Mouse (Mus musculus) forebrain, embryonic 15.5 days (tissue): ENCODE measurements at regions not wholly inside any gene's neighbourhood (a gene's known extent, or its start where the extent isn't known, plus 50 kb on each side); places are given as distances from the start of the nearest gene placed in this dataset.
A peak's percentile ranks its signal among the peaks of the same experiment; 100 is the strongest.

Source experiments
- ATAC-seq: fragments of 200-750 bp; cut with Nextera tagmentation; replicated peaks from 2 replicates; pipeline ENCODE4 v1.8.0; 2017; ENCODE audit warnings: mild to moderate bottlenecking, moderate TSS enrichment, moderate library complexity
- H3K27ac ChIP-seq: fragments of 300-500 bp; sonication (generic); replicated peaks from 2 replicates; pipeline ENCODE4 v1.5.1; 2015; ENCODE audit warnings: mild to moderate bottlenecking, inconsistent platforms
- H3K27me3 ChIP-seq: fragments of 300-500 bp; sonication (generic); 2 replicates; pipeline ENCODE4 v1.6.1; 2015; ENCODE audit warnings: inconsistent platforms
- H3K36me3 ChIP-seq: fragments of 300-500 bp; sonication (generic); 2 replicates; pipeline ENCODE4 v1.6.1; 2015; ENCODE audit warnings: mild to moderate bottlenecking, inconsistent platforms
- H3K4me1 ChIP-seq: fragments of 300-500 bp; sonication (generic); 2 replicates; pipeline ENCODE4 v1.6.1; 2015; ENCODE audit warnings: inconsistent platforms
- H3K4me2 ChIP-seq: fragments of 300-500 bp; sonication (generic); replicated peaks from 2 replicates; pipeline ENCODE4 v1.6.1; 2015; ENCODE audit warnings: mild to moderate bottlenecking, inconsistent platforms
- H3K4me3 ChIP-seq: fragments of 300-500 bp; sonication (generic); 2 replicates; pipeline ENCODE4 v1.5.1; 2015; ENCODE audit warnings: mild to moderate bottlenecking, inconsistent platforms
- H3K9ac ChIP-seq: fragments of 300-500 bp; sonication (generic); replicated peaks from 2 replicates; pipeline ENCODE4 v1.6.1; 2015; ENCODE audit warnings: mild to moderate bottlenecking, inconsistent platforms
- H3K9me3 ChIP-seq: fragments of 300-500 bp; sonication (generic); 2 replicates; pipeline ENCODE4 v1.6.1; 2016; ENCODE audit warnings: inconsistent platforms
- WGBS: fragments of 180-500 bp; shearing (Covaris S2); methylation state at CpG from one replicate; pipeline ENCODE4 v1.1.7; 2015; ENCODE audit warnings: mixed read lengths; 5-methylcytosine and 5-hydroxymethylcytosine counted together

DNA sequence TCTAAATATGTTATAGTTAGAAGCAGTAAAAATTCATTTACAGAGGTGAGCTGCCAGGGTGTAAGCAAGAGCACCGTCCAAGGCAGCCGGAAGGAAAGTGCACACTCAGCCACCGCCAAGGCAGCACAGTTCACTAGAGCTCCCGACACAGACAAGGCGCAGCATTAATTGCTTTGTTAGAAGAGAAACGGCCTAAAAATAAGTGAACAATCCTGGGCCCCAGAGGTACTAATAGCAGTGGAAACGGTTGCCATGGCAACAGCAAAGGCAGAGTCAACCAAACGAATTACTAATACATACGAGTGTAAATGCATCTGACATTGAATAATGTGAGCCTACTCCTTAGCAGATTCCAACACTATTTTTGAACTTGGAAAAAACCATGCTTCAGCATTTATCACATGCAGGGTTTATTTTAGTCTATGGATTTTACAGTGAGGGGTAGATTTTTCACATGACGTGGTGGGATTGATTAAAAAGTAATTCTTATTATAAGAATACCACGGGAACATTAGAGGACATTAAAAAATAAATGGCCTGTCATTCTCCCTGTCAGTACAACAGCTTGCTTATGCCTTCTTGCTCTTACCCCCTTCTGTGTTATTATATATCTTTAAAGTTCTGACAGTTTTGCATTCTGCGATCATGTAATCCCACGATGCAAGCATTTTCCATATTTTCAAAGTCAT lies 62.5 kb downstream of the Cavin4 start:
- H3K27me3 ChIP-seq: no peaks in the 10 kb centered on the region
- H3K27ac ChIP-seq: peak overlapping the region; percentile 71
- peak; percentile 90 for ATAC-seq
- no peaks in the 10 kb centered on the region for H3K36me3 ChIP-seq
- WGBS: 18% methylated on average over 13 of the region's 13 CpGs
- H3K4me2 ChIP-seq: peak overlapping the region; percentile 8; the same call in 1 of the 2 replicates
- no peak overlapping the region for H3K9ac ChIP-seq
- no peak overlapping the region for H3K4me3 ChIP-seq
- H3K4me1 ChIP-seq: peaks cover 21% of the 10 kb centered on the region
- H3K9me3 ChIP-seq: no peaks in the 10 kb centered on the region

DNA sequence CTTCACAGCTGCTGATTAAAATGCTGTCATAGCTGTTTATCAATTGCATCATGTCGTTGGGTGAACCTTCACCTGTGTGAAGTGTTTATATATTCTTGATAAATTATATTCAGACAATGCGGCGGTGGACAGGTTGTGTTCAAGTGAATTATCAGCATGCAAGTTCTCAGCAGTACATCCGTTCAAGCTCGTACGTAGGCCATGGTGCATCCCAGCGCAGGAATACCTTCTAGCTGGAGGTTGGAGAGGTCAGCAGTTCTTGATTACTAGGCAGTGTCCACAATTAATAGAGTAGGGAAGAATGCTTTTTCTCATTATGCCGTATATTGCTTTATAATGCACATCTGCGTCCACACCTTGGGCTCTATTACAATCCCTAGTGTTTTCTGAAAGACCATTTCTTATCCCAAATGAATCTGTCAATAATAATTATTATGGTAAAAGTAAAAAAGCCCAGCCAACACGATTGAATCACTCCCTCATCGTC lies 63.1 kb downstream of the Cavin4 start:
- ATAC-seq: peak; percentile 11; the same call in 1 of the 2 replicates
- Histone ChIP-seq H3K27me3 (no peaks in the 10 kb centered on the region), H3K9me3 (no peaks in the 10 kb centered on the region), H3K36me3 (no peaks in the 10 kb centered on the region), H3K4me1 (peaks cover 21% of the 10 kb centered on the region), H3K9ac (no peak overlapping the region), H3K4me3 (no peak overlapping the region), H3K27ac (peak overlapping the region; percentile 71), H3K4me2 (no peak overlapping the region)
- 82% methylated on average over 11 of the region's 11 CpGs for WGBS

DNA sequence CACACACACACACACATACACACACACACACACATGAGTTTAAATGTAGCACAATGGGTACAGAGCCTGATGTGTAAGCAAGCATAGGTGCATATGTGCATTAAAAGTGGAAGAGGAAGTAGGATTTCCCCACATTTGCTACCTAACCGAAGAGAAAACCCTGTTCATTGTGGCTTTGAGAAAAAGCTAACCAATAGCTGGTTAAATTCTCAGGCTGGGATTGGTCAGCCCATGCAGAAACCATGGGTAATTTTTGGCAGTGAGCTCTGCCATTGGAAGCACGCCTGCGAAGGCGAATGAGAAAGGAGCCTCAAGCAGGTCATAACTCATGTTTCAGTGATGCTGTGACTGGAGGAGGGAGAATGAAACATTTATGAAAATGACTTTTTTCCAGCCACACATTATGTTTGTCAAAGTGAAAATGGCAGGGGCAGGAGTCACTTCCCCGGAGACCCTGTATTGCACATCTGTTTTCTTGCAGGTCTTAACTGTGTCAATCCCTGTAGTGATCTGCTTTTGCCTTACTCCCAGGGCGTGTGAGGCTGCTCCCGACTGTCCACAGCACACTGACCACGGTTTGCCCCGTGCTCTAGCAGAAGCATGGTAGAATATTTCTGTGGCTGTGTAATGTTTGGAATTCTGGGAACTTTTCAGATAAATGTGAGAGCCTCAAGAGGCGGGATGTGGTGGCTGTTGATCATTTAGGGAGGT lies 71.7 kb downstream of the Cavin4 start:
- Histone ChIP-seq H3K4me3 (no peak overlapping the region), H3K4me1 (no peaks in the 10 kb centered on the region), H3K27ac (no peak overlapping the region), H3K9me3 (no peaks in the 10 kb centered on the region), H3K27me3 (no peaks in the 10 kb centered on the region), H3K36me3 (no peaks in the 10 kb centered on the region), H3K9ac (no peak overlapping the region), H3K4me2 (no peak overlapping the region)
- no peak for ATAC-seq
- 76% methylated on average over 10 of the region's 10 CpGs for WGBS

DNA sequence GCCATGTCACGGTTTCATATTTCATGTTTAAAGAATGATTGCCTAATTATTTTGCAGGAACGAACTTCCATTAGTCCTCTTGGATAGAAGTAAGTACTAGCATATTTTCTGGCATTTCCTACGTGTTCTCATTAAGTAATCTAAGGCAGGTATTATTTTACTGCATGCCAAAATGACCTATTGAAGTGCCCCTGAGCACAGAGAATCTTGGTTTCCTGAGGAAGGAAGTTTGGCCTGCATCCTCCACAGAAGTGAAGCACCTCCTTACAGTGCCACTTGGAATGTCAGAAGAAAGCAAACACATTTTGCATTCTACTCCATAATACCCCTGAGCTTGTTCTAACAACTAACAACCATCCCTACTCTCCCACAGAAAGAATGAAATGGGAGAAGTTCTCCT lies 82.9 kb downstream of the Cavin4 start:
- Histone ChIP-seq H3K4me2 (no peak overlapping the region), H3K9ac (no peak overlapping the region), H3K4me1 (no peaks in the 10 kb centered on the region), H3K4me3 (no peak overlapping the region), H3K9me3 (no peaks in the 10 kb centered on the region), H3K27me3 (no peaks in the 10 kb centered on the region), H3K36me3 (no peaks in the 10 kb centered on the region), H3K27ac (no peak overlapping the region)
- 85% methylated on average over 3 of the region's 3 CpGs for WGBS
- no peak for ATAC-seq

DNA sequence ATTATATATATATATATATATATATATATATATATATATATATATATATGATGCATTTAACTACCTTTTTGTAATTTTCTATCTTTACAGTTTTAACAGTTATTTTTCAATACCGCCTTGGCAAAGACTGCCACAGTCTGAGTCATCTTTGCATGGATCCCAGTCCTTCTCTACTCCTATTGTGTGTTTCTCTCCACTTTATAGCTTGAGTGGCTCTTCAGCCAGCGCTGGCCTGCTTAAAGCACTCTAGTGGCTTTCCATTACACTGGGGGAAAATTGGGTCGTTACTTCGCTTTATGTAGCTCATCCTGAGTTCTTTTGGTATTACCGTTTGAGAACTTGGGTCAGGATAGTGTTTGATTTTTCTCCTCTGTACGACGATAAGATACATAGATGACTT lies 86.3 kb downstream of the Cavin4 start:
- 82% methylated on average over 7 of the region's 7 CpGs for WGBS
- Histone ChIP-seq H3K36me3 (no peaks in the 10 kb centered on the region), H3K4me1 (peaks cover 2% of the 10 kb centered on the region), H3K4me2 (no peak overlapping the region), H3K4me3 (no peak overlapping the region), H3K9me3 (no peaks in the 10 kb centered on the region), H3K9ac (no peak overlapping the region), H3K27me3 (no peaks in the 10 kb centered on the region), H3K27ac (no peak overlapping the region)
- ATAC-seq: no peak

DNA sequence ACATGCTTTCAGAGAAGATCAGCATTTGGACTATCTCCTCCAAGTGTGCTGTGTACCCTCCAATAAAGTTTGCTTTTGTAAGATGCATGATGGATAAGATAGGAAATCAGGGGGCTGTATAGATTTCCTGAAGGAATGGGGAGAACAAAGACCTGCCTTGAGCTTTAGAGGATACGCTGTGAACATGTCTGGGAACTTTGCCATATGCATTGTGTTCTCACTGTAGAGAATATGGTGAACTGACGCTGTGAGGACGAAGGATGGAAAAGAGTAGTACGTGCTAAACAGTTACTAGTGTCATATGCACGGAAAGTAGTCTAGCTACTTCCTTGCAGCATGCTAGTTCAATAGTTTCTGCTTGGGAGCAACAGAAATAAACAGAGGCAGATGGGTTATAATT lies 86.8 kb downstream of the Cavin4 start:
- H3K27me3 ChIP-seq: no peaks in the 10 kb centered on the region
- H3K27ac ChIP-seq: no peak overlapping the region
- no peaks in the 10 kb centered on the region for H3K9me3 ChIP-seq
- H3K4me1 ChIP-seq: peaks cover 7% of the 10 kb centered on the region
- no peak overlapping the region for H3K9ac ChIP-seq
- H3K4me2 ChIP-seq: no peak overlapping the region
- H3K4me3 ChIP-seq: no peak overlapping the region
- H3K36me3 ChIP-seq: no peaks in the 10 kb centered on the region
- no peak for ATAC-seq
- 39% methylated on average over 5 of the region's 5 CpGs for WGBS

DNA sequence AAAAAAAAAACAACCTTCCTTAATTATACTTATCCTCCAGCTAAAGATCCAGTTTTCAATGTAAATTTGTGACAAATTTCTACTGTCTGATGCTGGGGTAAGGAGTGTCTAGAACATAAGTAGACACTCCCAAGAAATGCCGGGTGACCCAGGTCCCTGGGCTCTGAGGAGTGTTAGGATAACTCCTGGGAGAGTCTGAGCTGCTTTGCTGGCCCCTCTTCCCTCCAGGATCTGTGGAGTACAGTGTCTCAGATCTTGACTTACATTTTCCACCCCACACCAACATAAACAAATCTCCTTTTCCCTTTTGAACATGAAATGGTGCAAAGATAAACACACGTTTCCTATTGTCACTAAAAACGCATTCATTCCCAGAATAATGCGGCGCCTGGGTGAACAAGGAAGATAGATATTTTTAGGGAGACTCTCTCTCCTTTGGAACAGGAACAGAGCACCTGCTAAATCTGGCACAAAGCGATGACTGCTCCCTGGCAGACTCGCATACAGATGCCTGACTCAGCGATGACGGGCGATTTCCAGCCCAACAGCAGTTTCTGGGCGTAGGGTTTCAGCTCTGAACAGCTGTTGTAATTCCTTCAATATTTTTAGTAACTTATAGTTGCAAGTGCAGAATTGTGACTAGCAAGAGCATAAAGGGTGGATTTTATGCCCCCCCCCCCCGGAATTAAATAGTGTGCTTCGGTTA lies 91.3 kb downstream of the Cavin4 start:
- no peaks in the 10 kb centered on the region for H3K27me3 ChIP-seq
- H3K9me3 ChIP-seq: no peaks in the 10 kb centered on the region
- H3K4me2 ChIP-seq: peak overlapping the region; percentile 17; the same call in 1 of the 2 replicates
- no peaks in the 10 kb centered on the region for H3K36me3 ChIP-seq
- peak overlapping the region; percentile 68 for H3K27ac ChIP-seq
- no peak overlapping the region for H3K9ac ChIP-seq
- 50% methylated on average over 13 of the region's 13 CpGs for WGBS
- no peak overlapping the region for H3K4me3 ChIP-seq
- H3K4me1 ChIP-seq: peaks cover 7% of the 10 kb centered on the region
- peak; percentile 87 for ATAC-seq

DNA sequence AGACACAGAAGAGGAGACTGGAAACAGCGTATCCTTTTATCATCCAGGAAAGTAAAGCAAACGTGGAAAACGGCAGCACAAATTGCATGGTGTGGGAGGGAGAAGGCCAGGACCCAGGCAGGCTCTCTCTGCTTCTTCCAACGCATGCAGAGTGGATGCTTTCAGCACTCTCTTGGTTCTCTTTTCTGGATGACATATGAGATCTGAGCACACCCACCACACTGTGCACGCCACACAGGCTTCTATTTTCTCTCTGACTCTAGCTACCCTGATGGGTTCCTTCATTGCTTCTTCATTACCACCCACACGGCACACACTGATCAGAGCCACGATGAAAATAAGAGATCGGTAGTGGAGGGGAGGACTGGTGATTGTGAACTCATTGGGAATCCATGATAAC lies 97.3 kb downstream of the Cavin4 start:
- Histone ChIP-seq H3K36me3 (no peaks in the 10 kb centered on the region), H3K9ac (no peak overlapping the region), H3K9me3 (no peaks in the 10 kb centered on the region), H3K4me1 (no peaks in the 10 kb centered on the region), H3K4me2 (no peak overlapping the region), H3K4me3 (no peak overlapping the region), H3K27ac (no peak overlapping the region), H3K27me3 (no peaks in the 10 kb centered on the region)
- no peak for ATAC-seq
- WGBS: 83% methylated on average over 8 of the region's 8 CpGs

DNA sequence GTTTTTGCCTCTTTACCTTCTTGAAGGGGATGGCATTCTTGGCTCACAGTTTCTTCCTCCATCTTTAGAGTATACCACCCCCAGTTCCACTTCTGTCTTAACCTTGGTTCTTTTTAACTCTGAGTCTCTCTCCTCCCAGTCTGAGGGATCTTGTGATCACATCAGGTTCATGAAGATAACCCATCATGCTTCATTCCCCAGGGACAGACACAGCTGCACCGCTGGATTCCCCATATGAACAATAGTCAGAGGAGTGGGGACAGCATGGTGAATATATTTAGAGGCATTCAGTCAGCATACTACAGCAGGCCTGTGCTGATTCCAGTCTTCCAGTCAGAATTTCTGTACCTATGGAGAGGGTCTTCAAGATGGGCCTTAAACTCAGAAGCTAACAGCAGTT lies 103.1 kb downstream of the Cavin4 start:
- H3K36me3 ChIP-seq: no peaks in the 10 kb centered on the region
- no peaks in the 10 kb centered on the region for H3K27me3 ChIP-seq
- no peak overlapping the region for H3K27ac ChIP-seq
- H3K4me1 ChIP-seq: 0 out of 2 replicates have a peak, but pooled peaks cover 5% of the 10 kb centered on the region
- H3K4me2 ChIP-seq: no peak overlapping the region
- ATAC-seq: no peak
- no peaks in the 10 kb centered on the region for H3K9me3 ChIP-seq
- no peak overlapping the region for H3K4me3 ChIP-seq
- H3K9ac ChIP-seq: no peak overlapping the region
- WGBS: 90% methylated on average over 1 of the region's 1 CpGs

DNA sequence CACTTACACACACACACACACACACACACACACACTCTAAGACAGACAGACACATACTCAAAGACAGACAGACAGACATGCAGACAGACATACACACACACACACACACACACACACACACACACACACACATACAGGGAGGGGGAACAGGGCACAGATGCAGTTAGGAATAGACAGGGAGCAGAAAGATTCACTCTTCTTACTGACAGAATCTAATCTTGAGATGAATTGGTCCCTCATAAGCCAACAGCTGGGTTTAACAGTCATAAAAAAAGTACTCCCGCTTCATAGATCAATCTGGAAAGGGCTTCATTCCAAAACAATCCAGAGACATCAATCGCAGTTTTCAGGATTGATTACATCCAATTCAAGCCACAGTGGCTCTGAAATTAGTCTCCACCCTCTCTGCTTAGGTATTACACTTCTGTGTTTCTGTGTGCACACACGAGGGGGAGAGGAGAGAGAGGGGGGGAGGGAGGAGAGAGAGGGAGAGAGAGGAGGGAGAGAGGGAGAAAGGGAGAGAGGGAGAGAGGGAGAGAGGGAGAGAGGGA lies 107.2 kb downstream of the Cavin4 start:
- no peaks in the 10 kb centered on the region for H3K36me3 ChIP-seq
- 52% methylated on average over 3 of the region's 3 CpGs for WGBS
- no peaks in the 10 kb centered on the region for H3K27me3 ChIP-seq
- H3K9ac ChIP-seq: no peak overlapping the region
- ATAC-seq: peak; percentile 14; the same call in 1 of the 2 replicates
- H3K4me2 ChIP-seq: no peak overlapping the region
- H3K27ac ChIP-seq: peak overlapping the region; percentile 42; the same call in 1 of the 2 replicates
- no peaks in the 10 kb centered on the region for H3K9me3 ChIP-seq
- H3K4me3 ChIP-seq: no peak overlapping the region
- peaks cover 5% of the 10 kb centered on the region; the same call in 1 of the 2 replicates for H3K4me1 ChIP-seq

DNA sequence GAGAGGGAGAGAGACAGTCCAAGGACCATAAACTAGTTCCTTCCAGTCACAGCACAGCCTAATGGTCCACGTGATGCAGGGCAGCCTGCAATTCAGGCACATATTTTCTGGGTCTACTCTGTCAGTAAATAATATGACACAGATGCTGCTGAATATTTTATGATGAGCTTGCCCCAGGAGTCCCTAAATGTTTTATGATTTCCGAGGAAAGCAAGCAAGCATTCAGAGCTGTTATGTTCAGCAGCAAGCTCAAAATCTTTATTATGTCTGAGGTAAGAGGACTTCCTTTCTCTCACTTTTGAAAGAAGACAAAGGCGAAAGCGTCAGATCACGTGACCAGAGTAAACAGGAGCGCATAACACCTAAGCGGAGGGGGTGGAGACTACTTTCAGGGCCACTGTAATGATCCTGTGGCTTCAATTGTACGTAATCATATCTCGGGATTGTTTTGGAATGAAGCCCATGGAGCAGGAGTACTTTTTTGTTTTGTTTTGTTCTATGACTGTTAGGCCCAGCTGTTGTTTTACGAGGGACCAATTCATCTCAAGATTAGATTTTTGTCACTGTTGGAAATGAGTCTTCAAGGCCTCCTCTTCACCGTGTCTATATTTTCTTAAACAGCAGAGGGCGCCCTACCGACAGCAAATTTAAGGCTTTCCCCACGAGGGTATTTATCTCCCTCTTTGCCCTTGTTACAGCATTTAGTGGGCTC lies 107.8 kb downstream of the Cavin4 start:
- H3K27ac ChIP-seq: peak overlapping the region; percentile 42

More for the DNA sequence above, 107.8 kb downstream of the Cavin4 start:
- Histone ChIP-seq H3K9ac (no peak overlapping the region), H3K9me3 (no peaks in the 10 kb centered on the region), H3K4me1 (peaks cover 5% of the 10 kb centered on the region; the same call in 1 of the 2 replicates), H3K27me3 (no peaks in the 10 kb centered on the region), H3K36me3 (no peaks in the 10 kb centered on the region), H3K4me2 (no peak overlapping the region), H3K4me3 (no peak overlapping the region)
- WGBS: 27% methylated on average over 14 of the region's 14 CpGs
- peak; percentile 76 for ATAC-seq
